Mouse (Mus musculus) adrenal gland, adult 18-20 months (tissue): Measurements from ENCODE around the gene Tnfrsf11a. TPM values are rescaled to one million over a fixed set of nuclear protein-coding genes. Genes with fewer than 3 reads are reported as not detected.

Experiments
- DNase-seq, 2 experiments: peaks; one replicate each; pipeline ENCODE4 v3.0.0; 2021 to 2022; ENCODE audit warnings: low spot score in 2 of 2
- total RNA-seq, 2 experiments: library from RNA; stranded (reverse); gene quantifications; 1 replicate in 1 of 2; 2 replicates in 1 of 2; pipeline ENCODE4 v1.2.3; 2021

The Tnfrsf11a gene
- total RNA-seq, 2 experiments from 2014 or later: 2.6 to 3.3 TPM

- DNase-seq: no peak
These were observed 105.8 kb downstream of the Tnfrsf11a start for GRCm38 (mm10) chr1:105886358-105886757.

DNA sequence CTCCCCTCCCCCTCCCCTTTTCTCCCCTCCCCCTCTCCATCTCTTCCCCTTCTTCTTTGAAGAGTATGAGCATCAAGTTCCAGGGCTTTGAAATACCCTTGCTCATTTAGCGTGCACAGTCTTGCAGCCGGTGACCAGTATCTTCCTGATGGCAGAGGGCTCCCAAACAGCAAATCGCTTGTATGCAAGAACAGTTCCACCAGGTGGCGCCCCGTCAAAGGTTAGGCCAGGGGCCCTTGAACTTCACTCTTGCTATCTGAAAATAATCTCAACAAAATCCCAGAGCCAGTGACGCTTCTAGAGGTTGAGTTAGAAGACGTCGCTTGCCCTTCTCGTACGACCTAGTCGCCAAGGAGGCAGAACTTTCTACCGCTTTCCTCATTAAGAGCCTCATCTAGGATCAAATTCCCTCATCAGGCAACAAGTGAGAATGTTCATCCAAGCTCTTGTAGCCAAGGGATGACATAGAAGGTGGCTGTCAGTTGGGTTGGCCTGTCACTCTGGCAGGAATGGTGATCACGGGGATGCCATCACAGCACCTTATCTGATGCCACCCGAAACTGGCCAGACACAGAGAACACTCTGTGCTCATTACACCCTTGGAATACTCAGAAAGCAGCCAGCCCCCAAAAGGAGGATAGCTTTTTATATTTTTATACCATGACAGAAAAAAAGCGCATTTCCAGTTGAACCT is 110.7 kb downstream of the Tnfrsf11a start:
- DNase-seq: peak; percentile 92 to 94

DNA sequence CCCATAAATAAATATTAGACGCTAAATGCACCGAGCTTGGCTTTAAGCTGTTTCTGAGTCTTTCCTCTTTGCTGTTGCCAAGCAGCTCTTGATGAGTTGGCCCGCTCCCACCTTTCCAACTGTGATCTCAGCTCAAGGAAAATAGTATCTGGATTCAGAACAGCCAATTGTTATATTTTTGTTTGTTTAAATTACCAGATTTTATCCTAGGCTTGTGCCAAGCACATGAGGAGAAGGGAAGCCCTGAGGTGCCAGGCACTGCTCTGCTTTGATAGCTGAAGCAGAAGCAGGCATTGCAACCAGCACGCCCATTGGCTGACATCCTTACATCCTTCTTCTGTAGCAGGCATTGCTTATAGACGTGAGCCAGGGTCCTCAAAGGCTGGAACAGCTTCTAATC is 114.5 kb downstream of the Tnfrsf11a start:
- DNase-seq: no peak

Other genes with a start within 250 kb of the Tnfrsf11a start
- 10 to 100 TPM; 22.0 to 40.0 TPM for gene Pign, start 117.0 kb upstream of the Tnfrsf11a start, total RNA-seq
- 10 to 100 TPM; 32.0 to 34.6 TPM for gene Relch, start 116.9 kb upstream of the Tnfrsf11a start, total RNA-seq
- gene Zcchc2, start 209.7 kb downstream of the Tnfrsf11a start, total RNA-seq: 10 to 100 TPM; 19.4 to 20.3 TPM